Comparison of ENCODE assay signal across 21 mouse cellular contexts in the genomic region with DNA sequence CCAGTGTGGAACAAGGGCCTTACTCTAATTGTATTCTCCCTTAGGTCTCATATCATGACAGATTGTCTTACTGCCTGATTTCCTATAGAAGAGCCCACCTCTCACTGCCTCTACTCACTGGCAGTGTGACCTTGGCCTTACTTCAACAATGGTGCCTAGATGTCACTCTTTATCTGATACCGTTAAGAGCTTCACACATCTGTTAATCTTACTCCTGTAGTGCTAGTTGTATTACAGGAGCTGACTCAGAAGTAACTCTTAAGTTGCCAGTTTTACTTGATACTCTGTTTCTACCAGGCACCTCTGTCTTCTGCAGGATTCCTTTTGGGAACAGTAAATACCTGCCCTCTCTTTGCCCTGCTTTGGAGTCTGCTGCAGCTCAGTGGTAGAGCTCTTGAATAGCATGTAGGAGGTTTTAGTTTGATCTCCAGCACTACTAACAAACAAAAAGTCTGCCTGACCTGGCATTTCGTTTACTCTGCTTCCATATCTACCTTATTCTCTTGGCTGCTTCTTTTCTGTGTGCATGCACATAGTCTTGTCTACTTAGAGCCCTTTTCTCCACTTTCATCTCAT.
A peak's percentile ranks its signal among the peaks of the same experiment; 100 is the strongest.
DNase-seq lines count a peak whose midpoint lies in the region; ATAC-seq and TF ChIP-seq lines count a peak whose summit lies in the region.
"Had no signal": no experiment of that assay in that cellular context is flagged by ENCODE, and none has a peak within 500 bp of the region (broad histone marks: within the 10 kb centered on the region; RNA-seq: fewer than 3 reads in every experiment).

No protein-coding gene starts in this region.

- H3K79me2 ChIP-seq in heart, adult 2 months (replicated peaks; ENCODE audit: control insufficient read depth, insufficient read depth, low read length) = no peaks in the 10 kb centered on the region; the same call in 1 of the 2 replicates

- TF ChIP-seq POLR2A in heart, adult 2 months (IDR thresholded peaks at IDR 0.05; ENCODE audit: insufficient read depth, low read depth, low read length) = no peak

- H3K4me2 ChIP-seq in heart, embryonic 11.5 days = no peak overlapping the region
- no peak overlapping the region for H3K4me2 ChIP-seq in stomach, postnatal 0 days (replicated peaks; ENCODE audit: low read depth)
- H3K4me2 ChIP-seq: limb, embryonic 13.5 days; midbrain, embryonic 11.5 days; neural tube, embryonic 13.5 days had no signal

- no peak overlapping the region for H3K4me3 ChIP-seq in heart, adult 2 months
- no peak overlapping the region for H3K4me3 ChIP-seq in heart, embryonic 11.5 days (ENCODE audit: low read depth, low read length)
- H3K4me3 ChIP-seq in left cerebral cortex, adult 2 months = no peak overlapping the region
- H3K4me3 ChIP-seq in stomach, postnatal 0 days (ENCODE audit: low read depth, low read length) = no peak overlapping the region
- H3K4me3 ChIP-seq: limb, embryonic 13.5 days; neural tube, embryonic 13.5 days had no signal

- 59% methylated on average over 2 of the region's 2 CpGs for WGBS in heart, adult 2 months
- 35% methylated on average over 2 of the region's 2 CpGs for WGBS in heart, embryonic 11.5 days (ENCODE audit: insufficient replicate concordance)
- 44% methylated on average over 2 of the region's 2 CpGs for WGBS in stomach, postnatal 0 days

- peak; percentile 65 for TF ChIP-seq CTCF in heart, adult 2 months (IDR thresholded peaks at IDR 0.05)
- TF ChIP-seq CTCF in left cerebral cortex, adult 2 months (IDR thresholded peaks at IDR 0.05) = peak; percentile 3
- peak; percentile 40 for TF ChIP-seq CTCF in stomach, postnatal 0 days (IDR thresholded peaks at IDR 0.05; ENCODE audit: low read depth)

- H3K27ac ChIP-seq in heart, adult 2 months = no peak overlapping the region
- no peak overlapping the region for H3K27ac ChIP-seq in heart, embryonic 11.5 days (ENCODE audit: low read depth, low read length)
- H3K27ac ChIP-seq in left cerebral cortex, adult 2 months = no peak overlapping the region
- no peak overlapping the region for H3K27ac ChIP-seq in stomach, postnatal 0 days (replicated peaks)
- H3K27ac ChIP-seq: hindbrain, postnatal 0 days; limb, embryonic 13.5 days; neural tube, embryonic 13.5 days had no signal

- H3K4me1 ChIP-seq in heart, adult 2 months (ENCODE audit: control insufficient read depth, insufficient read depth, low read length) = peaks cover 2% of the 10 kb centered on the region
- peaks cover 18% of the 10 kb centered on the region for H3K4me1 ChIP-seq in heart, embryonic 11.5 days (ENCODE audit: control insufficient read depth, insufficient read depth, low read length)
- no peaks in the 10 kb centered on the region for H3K4me1 ChIP-seq in stomach, postnatal 0 days (replicated peaks; ENCODE audit: control insufficient read depth, insufficient read depth)

- no peak for TF ChIP-seq EP300 in heart, adult 2 months (IDR thresholded peaks at IDR 0.05; ENCODE audit: insufficient read depth, low read depth, low read length)
- TF ChIP-seq EP300 in stomach, postnatal 0 days (optimal IDR thresholded peaks at IDR 0.05) = no peak

- no peaks in the 10 kb centered on the region for H3K9me3 ChIP-seq in heart, embryonic 11.5 days (replicated peaks; ENCODE audit: control insufficient read depth, low read length)
- H3K9me3 ChIP-seq in stomach, postnatal 0 days (ENCODE audit: control insufficient read depth, low read length) = no peaks in the 10 kb centered on the region
- H3K9me3 ChIP-seq: limb, embryonic 13.5 days; neural tube, embryonic 13.5 days had no signal

- no peak for ATAC-seq in heart, embryonic 11.5 days (replicated peaks; ENCODE audit: insufficient number of reproducible peaks, low FRiP score, low TSS enrichment)
- no peak for ATAC-seq in stomach, postnatal 0 days (ENCODE audit: low FRiP score, low TSS enrichment)
- ATAC-seq in activated CD4-positive, CD25-positive, alpha-beta regulatory T cell, adult 4 months = no peak
- ATAC-seq: forebrain, embryonic 16.5 days; hindbrain, postnatal 0 days had no signal

- intact Hi-C loops in heart, adult 2 months (cut with DNase I) = no loop called here
- intact Hi-C loops in left cerebral cortex, adult 2 months (cut with DNase I) = no loop called here
- intact Hi-C loops in left cerebral cortex, postnatal 36 days (cut with DNase I) = no loop called here

- no peak overlapping the region for H3K9ac ChIP-seq in heart, adult 2 months (ENCODE audit: low read depth, low read length)
- H3K9ac ChIP-seq in heart, embryonic 11.5 days (ENCODE audit: low read depth, low read length) = no peak overlapping the region
- H3K9ac ChIP-seq in stomach, postnatal 0 days (ENCODE audit: low read length) = no peak overlapping the region
- H3K9ac ChIP-seq: limb, embryonic 13.5 days; neural tube, embryonic 13.5 days had no signal

- no peaks in the 10 kb centered on the region for H3K36me3 ChIP-seq in heart, adult 2 months (ENCODE audit: control insufficient read depth, insufficient read depth, low read length)
- H3K36me3 ChIP-seq in heart, embryonic 11.5 days (ENCODE audit: control insufficient read depth, insufficient read depth, low read length) = no peaks in the 10 kb centered on the region
- H3K36me3 ChIP-seq in stomach, postnatal 0 days (ENCODE audit: control insufficient read depth, insufficient read depth, low read length) = no peaks in the 10 kb centered on the region
- H3K36me3 ChIP-seq: limb, embryonic 13.5 days; neural tube, embryonic 13.5 days had no signal

- DNase-seq in heart, adult 2 months = no peak
- no peak for DNase-seq in left cerebral cortex, adult 2 months (ENCODE audit: extremely low spot score in 1 of 2, low spot score in 2 of 2)
- no peak for DNase-seq in left cerebral cortex, postnatal 36 days (ENCODE audit: low spot score in 2 of 2)
- DNase-seq in brain, adult 2 months (ENCODE audit: low read depth, low spot score) = peak; percentile 29
- DNase-seq in stomach, postnatal 0 days (ENCODE audit: low spot score) = no peak
- DNase-seq: adrenal gland, adult 8-10 months; cerebellum, postnatal 10 days; embryo, embryonic 11 days; kidney, adult 8-10 months; kidney, postnatal 4 days; lung, adult 2 months; lung, postnatal 36 days; right cerebral cortex, adult 18-20 months; thymus, postnatal 25 days had no signal

- H3K27me3 ChIP-seq in heart, adult 2 months (ENCODE audit: control insufficient read depth, insufficient read depth, low read length) = no peaks in the 10 kb centered on the region
- no peaks in the 10 kb centered on the region for H3K27me3 ChIP-seq in heart, embryonic 11.5 days (ENCODE audit: control insufficient read depth, insufficient read depth, low read length)
- H3K27me3 ChIP-seq in stomach, postnatal 0 days (ENCODE audit: control insufficient read depth, insufficient read depth, low read length) = no peaks in the 10 kb centered on the region
- H3K27me3 ChIP-seq: limb, embryonic 13.5 days; neural tube, embryonic 13.5 days had no signal

Comparison
In these comparisons a context has a peak if more than half of its experiments do, and no peak if none do; other contexts are left out.
1. CTCF ChIP-seq: peak in every context shown above with its lines; median percentile 65 in heart, adult 2 months; 40 in stomach, postnatal 0 days; 3 in left cerebral cortex, adult 2 months.